Mouse (Mus musculus) neural tube, embryonic 10.5 days (tissue): ENCODE data around the gene Fam171a1.

Experiments used
- DNase-seq: peaks from one replicate; pipeline ENCODE4 v3.0.0-alpha.2; 2017; ENCODE audit warnings: low spot score; ENCODE audit errors: extremely low spot score

Fam171a1 gene

GRCm38 (mm10) chr2:3267879-3268278 is 153.9 kb downstream of the Fam171a1 start:
- DNase-seq: no peak

GRCm38 (mm10) chr2:3273349-3273748 is 159.3 kb downstream of the Fam171a1 start:
- no peak for DNase-seq

GRCm38 (mm10) chr2:3276106-3276505 is 162.1 kb downstream of the Fam171a1 start:
- no peak for DNase-seq
